Mouse (Mus musculus): Measurements from ENCODE around the gene Naa10.

DNA sequence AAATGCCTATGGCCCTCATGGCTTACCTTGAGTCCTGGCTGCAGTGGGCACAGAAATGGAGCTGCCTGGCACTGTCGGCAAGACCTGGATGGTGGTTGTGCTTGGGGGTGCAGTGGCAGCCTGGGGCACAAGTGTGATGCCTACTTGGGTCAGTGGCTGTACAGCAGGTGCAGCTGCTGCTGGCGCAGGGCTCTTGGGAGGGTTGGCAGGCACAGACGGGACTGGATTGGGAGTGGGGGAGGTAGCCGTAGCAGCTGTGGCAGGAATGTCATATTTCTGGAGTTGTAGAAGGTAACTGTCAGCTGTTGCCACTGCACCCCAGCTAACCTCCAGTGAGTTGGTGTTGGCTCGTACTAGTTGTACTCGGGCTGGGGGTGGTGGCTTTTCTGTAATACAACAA lies 33.2 kb upstream of the Naa10 start:
- TF ChIP-seq CTCF (IDR thresholded peaks at IDR 0.05), result no peak
- no peak for TF ChIP-seq POLR2A (IDR thresholded peaks at IDR 0.05; ENCODE audit: insufficient read depth, low read depth, low read length)
- no peak for TF ChIP-seq EP300 (IDR thresholded peaks at IDR 0.05; ENCODE audit: insufficient read depth, low read depth, low read length)
